Mouse (Mus musculus) CH12.LX (cell line): ENCODE measurements at regions not wholly inside any gene's neighbourhood (a gene's known extent, or its start where the extent isn't known, plus 50 kb on each side); places are given as distances from the start of the nearest gene placed in this dataset.

Source experiments
- DNase-seq: peaks from one replicate; pipeline ENCODE4 v3.0.0-alpha.2; 2013; ENCODE audit errors: extremely low read depth
- H3K27ac ChIP-seq: 2 replicates; pipeline ENCODE4 v1.5.1; 2012; ENCODE audit warnings: low read depth, mild to moderate bottlenecking, control low read depth, moderate library complexity; ENCODE audit not compliant: insufficient read depth
- H3K27me3 ChIP-seq: replicated peaks from 2 replicates; pipeline ENCODE3; 2012; ENCODE audit warnings: inconsistent platforms
- H3K36me3 ChIP-seq, 2 experiments: replicated peaks in 1 of 2; 2 replicates each; pipeline versions ENCODE3 to v1.6.1; 2012; ENCODE audit warnings: inconsistent platforms in 1 of 2, low read length in 1 of 2, mild to moderate bottlenecking in 1 of 2, mixed read lengths in 1 of 2, moderate library complexity in 1 of 2; ENCODE audit not compliant: control insufficient read depth in 1 of 2, insufficient read depth in 1 of 2
- H3K4me1 ChIP-seq, 2 experiments: 2 replicates each; pipeline ENCODE4 v1.6.1; 2012; ENCODE audit warnings: inconsistent platforms in 1 of 2, moderate library complexity in 1 of 2; ENCODE audit not compliant: insufficient read depth in 2 of 2, control insufficient read depth in 1 of 2
- H3K4me2 ChIP-seq: 2 replicates; pipeline ENCODE4 v1.6.1; 2012; ENCODE audit warnings: low read depth, mild to moderate bottlenecking, control low read depth; ENCODE audit not compliant: poor library complexity, insufficient read depth, severe bottlenecking
- H3K4me3 ChIP-seq, 3 experiments: fragments of 150-350 bp in 1 of 3; sonication (generic) in 1 of 3; replicated peaks in 1 of 3; 2 replicates each; pipeline versions ENCODE3 to v1.5.1; 2011 to 2012; ENCODE audit warnings: low read depth in 2 of 3, low read length in 2 of 3, mild to moderate bottlenecking in 2 of 3, moderate library complexity in 2 of 3, control low read depth in 1 of 3, improper control_type of control experiment in 1 of 3, inconsistent platforms in 1 of 3, mixed read lengths in 1 of 3; ENCODE audit not compliant: poor library complexity in 1 of 3
- H3K79me2 ChIP-seq: replicated peaks from 2 replicates; pipeline ENCODE4 v1.6.1; 2012; ENCODE audit warnings: mild to moderate bottlenecking, moderate library complexity; ENCODE audit not compliant: control insufficient read depth, poor library complexity, insufficient read depth, severe bottlenecking; ENCODE audit errors: extremely low read depth
- H3K9ac ChIP-seq: 2 replicates; pipeline ENCODE4 v1.6.1; 2012; ENCODE audit warnings: low read depth, mild to moderate bottlenecking, control low read depth, moderate library complexity; ENCODE audit not compliant: insufficient read depth
- H3K9me3 ChIP-seq: replicated peaks from 2 replicates; pipeline ENCODE3; 2012; ENCODE audit warnings: low read length, inconsistent platforms, mixed read lengths
- CHD2 ChIP-seq: IDR thresholded peaks from 2 replicates; pipeline ENCODE4 v1.6.1; 2011; ENCODE audit warnings: low read length, improper control_type of control experiment
- CTCF ChIP-seq, 2 experiments: IDR thresholded peaks in 1 of 2; conservative IDR thresholded peaks in 1 of 2; 2 replicates each; pipeline ENCODE4 v1.5.1; 2011 to 2012; ENCODE audit warnings: low read depth in 2 of 2, low read length in 2 of 2, improper control_type of control experiment in 1 of 2, inconsistent platforms in 1 of 2, mild to moderate bottlenecking in 1 of 2, moderate library complexity in 1 of 2
- E2F4 ChIP-seq: IDR thresholded peaks from 2 replicates; pipeline ENCODE4 v1.6.1; 2011; ENCODE audit warnings: low read depth, low read length, improper control_type of control experiment; ENCODE audit not compliant: insufficient replicate concordance
- GABPA ChIP-seq: IDR thresholded peaks from 2 replicates; pipeline ENCODE4 v1.6.1; 2012; ENCODE audit warnings: low read depth, low read length, improper control_type of control experiment, inconsistent platforms; ENCODE audit not compliant: insufficient replicate concordance
- JUND ChIP-seq: conservative IDR thresholded peaks from 2 replicates; pipeline ENCODE4 v1.6.1; 2011; ENCODE audit warnings: low read depth, low read length, improper control_type of control experiment
- KAT2A ChIP-seq: IDR thresholded peaks from 2 replicates; pipeline ENCODE4 v1.6.1; 2012; ENCODE audit warnings: low read length, improper control_type of control experiment, inconsistent platforms; ENCODE audit not compliant: insufficient replicate concordance
- MXI1 ChIP-seq: IDR thresholded peaks from 2 replicates; pipeline ENCODE4 v1.6.1; 2011; ENCODE audit warnings: mild to moderate bottlenecking, low read depth, low read length, improper control_type of control experiment
- NELFE ChIP-seq: IDR thresholded peaks from 2 replicates; pipeline ENCODE4 v1.6.1; 2011; ENCODE audit warnings: low read depth, low read length, improper control_type of control experiment
- POLR2A ChIP-seq: IDR thresholded peaks from 2 replicates; pipeline ENCODE4 v1.6.1; 2011; ENCODE audit warnings: low read depth, mild to moderate bottlenecking, improper control_type of control experiment, low read length
- POLR2AphosphoS2 ChIP-seq: IDR thresholded peaks from 2 replicates; pipeline ENCODE4 v1.6.1; 2011; ENCODE audit warnings: low read depth, low read length, improper control_type of control experiment
- RAD21 ChIP-seq: IDR thresholded peaks from 2 replicates; pipeline ENCODE4 v1.6.1; 2011; ENCODE audit warnings: low read depth, mild to moderate bottlenecking, low read length, improper control_type of control experiment, moderate library complexity
- RCOR1 ChIP-seq: conservative IDR thresholded peaks from 2 replicates; pipeline ENCODE4 v1.6.1; 2012; ENCODE audit warnings: low read depth, mild to moderate bottlenecking, inconsistent platforms, low read length, improper control_type of control experiment
- SMC3 ChIP-seq: IDR thresholded peaks from 2 replicates; pipeline ENCODE4 v1.6.1; 2011; ENCODE audit warnings: low read depth, low read length, improper control_type of control experiment
- UBTF ChIP-seq: IDR thresholded peaks from 2 replicates; pipeline ENCODE4 v1.6.1; 2012; ENCODE audit warnings: low read depth, mild to moderate bottlenecking, inconsistent platforms, low read length, improper control_type of control experiment, moderate library complexity
- USF2 ChIP-seq: conservative IDR thresholded peaks from 2 replicates; pipeline ENCODE4 v1.6.1; 2011; ENCODE audit warnings: low read depth, low read length, improper control_type of control experiment
- ZC3H11A ChIP-seq: IDR thresholded peaks from 2 replicates; pipeline ENCODE4 v1.6.1; 2012; ENCODE audit warnings: low read depth, mild to moderate bottlenecking, inconsistent platforms, low read length, improper control_type of control experiment
- ZKSCAN1 ChIP-seq: IDR thresholded peaks from 2 replicates; pipeline ENCODE4 v1.6.1; 2012; ENCODE audit warnings: low read depth, inconsistent platforms, low read length, improper control_type of control experiment, borderline replicate concordance
- ZMIZ1 ChIP-seq: IDR thresholded peaks from 2 replicates; pipeline ENCODE4 v1.6.1; 2012; ENCODE audit warnings: low read depth, mild to moderate bottlenecking, inconsistent platforms, low read length, improper control_type of control experiment
- ZNF384 ChIP-seq: IDR thresholded peaks from 2 replicates; pipeline ENCODE4 v1.6.1; 2012; ENCODE audit warnings: low read depth, low read length, improper control_type of control experiment, inconsistent platforms
- dilution Hi-C: fragments of 300-500 bp; cut with MboI; formaldehyde crosslinking; loops from 2 replicates; pipeline ENCODE4 v1.14.3; 2020; ENCODE audit warnings: low sequenced_read_pairs; ENCODE audit not compliant: extremely low pct_unique_long_range_greater_than_20kb, extremely low pct_ligation_motif_present
- in situ Hi-C: fragments of 300-500 bp; cut with MboI; formaldehyde crosslinking; loops from 3 replicates; pipeline ENCODE4 v1.14.3; 2019; ENCODE audit warnings: low sequenced_read_pairs, low pct_ligation_motif_present, low pct_unique_long_range_greater_than_20kb, mixed read lengths

DNA sequence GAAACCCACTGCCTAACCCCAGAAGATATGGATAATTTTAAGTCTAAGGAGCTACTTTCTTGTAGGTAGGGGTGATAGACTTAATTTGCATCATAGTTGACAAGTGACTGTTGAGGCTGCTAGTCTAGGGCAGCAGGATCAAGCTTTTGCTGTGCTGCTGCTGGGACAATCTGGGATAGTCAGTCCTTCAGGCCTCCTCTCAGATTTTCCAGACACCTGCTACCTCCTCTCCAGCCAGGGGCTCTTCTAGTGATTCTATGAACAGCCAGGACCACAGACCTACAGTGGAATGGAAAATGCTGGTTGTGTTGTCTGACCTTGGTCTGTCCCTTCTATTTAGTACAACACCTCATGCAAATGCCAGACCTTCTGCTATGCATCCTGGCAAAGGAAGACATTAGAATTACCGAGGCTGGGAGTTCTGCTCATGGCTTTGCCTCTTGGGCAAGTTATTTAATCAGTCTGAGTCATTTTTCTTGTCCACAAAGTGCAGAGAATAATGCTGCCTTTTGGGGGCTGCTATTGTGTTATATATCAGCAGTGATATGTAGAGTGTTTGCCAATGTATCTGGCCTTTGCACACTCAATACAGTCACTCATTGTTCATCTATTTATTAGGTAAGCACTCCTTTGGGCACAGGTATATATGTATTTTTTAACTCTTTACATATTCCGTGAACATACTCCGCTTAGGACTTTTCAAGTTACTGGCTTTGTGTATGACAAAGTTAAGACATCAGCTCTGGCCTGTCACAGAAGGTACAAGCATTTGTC is 64.4 kb upstream of the Atp1b1 start:
- H3K4me1 ChIP-seq: 0 out of 4 replicates have a peak, but pooled peaks cover 0 to 3% of the 10 kb centered on the region in 2 experiments
- H3K9ac ChIP-seq: no peak overlapping the region
- H3K4me3 ChIP-seq: no peak overlapping the region
- in situ Hi-C loops: no loop called here
- TF ChIP-seq UBTF (no peak), RAD21 (no peak), E2F4 (no peak), POLR2AphosphoS2 (no peak), RCOR1 (no peak)
- TF ChIP-seq, all 38 proteins: peak for 0
- DNase-seq: no peak
- H3K9me3 ChIP-seq: no peaks in the 10 kb centered on the region
- H3K79me2 ChIP-seq: no peaks in the 10 kb centered on the region
- dilution Hi-C loops: no loop called here
- no peak overlapping the region for H3K27ac ChIP-seq
- no peak overlapping the region for H3K4me2 ChIP-seq
- no peaks in the 10 kb centered on the region for H3K36me3 ChIP-seq
- no peaks in the 10 kb centered on the region for H3K27me3 ChIP-seq

DNA sequence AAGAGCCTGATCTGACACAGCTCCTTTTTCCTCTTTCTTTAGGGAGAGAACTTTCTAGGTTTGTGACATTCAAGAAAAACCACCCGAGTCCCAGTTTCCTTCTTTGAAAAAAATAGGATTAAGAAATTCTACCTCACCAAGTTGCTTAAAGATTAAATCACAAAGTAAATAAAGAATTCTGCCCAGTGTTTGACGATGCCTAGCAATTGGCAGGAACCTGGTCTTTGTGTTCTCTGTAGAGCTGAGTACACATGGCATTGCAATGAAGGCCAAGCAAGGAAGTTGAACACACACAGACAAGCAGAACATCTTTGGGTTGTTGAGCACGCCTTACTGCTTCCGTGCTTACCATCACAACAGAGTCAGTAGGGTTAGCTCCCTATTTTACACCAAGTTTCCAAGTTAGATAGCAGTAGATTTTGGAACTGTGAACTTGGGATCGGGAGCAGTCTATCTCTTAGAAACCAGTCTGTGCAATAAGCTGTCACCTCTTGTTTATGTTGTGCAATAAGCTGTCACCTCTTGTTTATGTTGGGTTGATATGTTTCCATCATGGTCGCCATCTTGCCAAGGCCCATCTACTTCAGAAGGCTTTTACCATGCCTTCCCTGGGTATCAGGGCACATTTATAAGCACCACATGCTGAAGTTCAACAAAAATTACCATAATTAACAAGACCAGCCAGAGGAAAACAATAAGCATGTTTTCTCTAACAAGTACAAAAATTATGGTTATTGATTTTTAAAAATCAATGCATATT is 63.4 kb upstream of the Atp1b1 start:
- DNase-seq: no peak
- Histone ChIP-seq H3K4me1 (0 out of 4 replicates have a peak, but pooled peaks cover 0 to 3% of the 10 kb centered on the region in 2 experiments), H3K79me2 (no peaks in the 10 kb centered on the region), H3K9me3 (no peaks in the 10 kb centered on the region), H3K36me3 (no peaks in the 10 kb centered on the region), H3K9ac (no peak overlapping the region), H3K27ac (no peak overlapping the region), H3K27me3 (no peaks in the 10 kb centered on the region), H3K4me3 (no peak overlapping the region), H3K4me2 (no peak overlapping the region)
- TF ChIP-seq NELFE (no peak), ZKSCAN1 (no peak), RCOR1 (no peak), JUND (no peak), CHD2 (no peak), MXI1 (no peak), SMC3 (no peak), POLR2A (no peak)
- in situ Hi-C loops: no loop called here
- dilution Hi-C loops: no loop called here

DNA sequence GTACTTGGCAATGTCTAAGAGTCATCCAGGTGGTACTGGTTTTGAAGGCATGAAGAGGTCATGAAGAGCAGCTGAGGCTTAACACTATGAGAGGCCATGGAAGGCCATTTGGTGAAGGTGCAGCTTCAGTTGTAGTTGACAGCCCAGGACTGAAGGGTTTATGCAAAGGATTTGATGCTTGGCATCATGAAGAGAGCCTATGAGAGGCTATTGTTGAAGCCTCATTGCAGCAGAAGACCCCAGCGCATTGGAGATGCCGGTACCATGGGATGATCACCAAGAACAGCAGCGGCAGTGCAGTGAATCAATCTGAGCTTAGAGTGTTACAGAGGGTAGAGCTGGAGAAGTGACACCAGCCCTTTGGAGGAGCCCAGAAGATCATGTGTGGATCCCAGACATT is 60.7 kb upstream of the Atp1b1 start:
- dilution Hi-C loops: no loop called here

More for the DNA sequence above, 60.7 kb upstream of the Atp1b1 start:
- no peak for TF ChIP-seq KAT2A
- no peak for TF ChIP-seq ZMIZ1
- no peak for TF ChIP-seq UBTF
- TF ChIP-seq GABPA: no peak
- no peak for TF ChIP-seq CTCF (conservative IDR thresholded peaks at IDR 0.05 in 1 of 2, IDR thresholded peaks at IDR 0.05 in 1 of 2; ENCODE audit: low read depth in 2 of 2, low read length in 2 of 2)
- TF ChIP-seq RAD21: no peak
- no peak for TF ChIP-seq ZC3H11A
- no peak for TF ChIP-seq ZNF384
- TF ChIP-seq USF2: no peak
- no peaks in the 10 kb centered on the region for H3K27me3 ChIP-seq
- no peaks in the 10 kb centered on the region for H3K36me3 ChIP-seq
- no peak overlapping the region for H3K9ac ChIP-seq
- no peak overlapping the region for H3K4me2 ChIP-seq
- no peak for DNase-seq
- H3K9me3 ChIP-seq: no peaks in the 10 kb centered on the region
- no peaks in the 10 kb centered on the region for H3K79me2 ChIP-seq
- in situ Hi-C loops: no loop called here
- H3K4me3 ChIP-seq: no peak overlapping the region
- H3K4me1 ChIP-seq: 0 out of 4 replicates have a peak, but pooled peaks cover 0 to 3% of the 10 kb centered on the region in 2 experiments
- no peak overlapping the region for H3K27ac ChIP-seq
